In genomic region chr15:80744667-80745422, GRCm38 (mm10) we compare ENCODE assay signal across 23 mouse cellular contexts. TPM values are rescaled to one million over a fixed set of nuclear protein-coding genes. Genes with fewer than 3 reads are reported as not detected.
DNase-seq lines count a peak whose midpoint lies in the region; ATAC-seq lines count a peak whose summit lies in the region.
"Had no signal": no experiment of that assay in that cellular context is flagged by ENCODE, and none has a peak within 500 bp of the region (broad histone marks: within the 10 kb centered on the region; RNA-seq: fewer than 3 reads in every experiment).

No protein-coding gene starts in this region.

- intact Hi-C loops in heart, postnatal 14 days (cut with DNase I), result no loop called here

- no peak for ATAC-seq in heart, embryonic 11.5 days (replicated peaks; ENCODE audit: insufficient number of reproducible peaks, low FRiP score, low TSS enrichment)
- ATAC-seq in liver, embryonic 13.5 days (ENCODE audit: low read depth), result peak; percentile 75
- peak; percentile 56 for ATAC-seq in megakaryocyte-erythroid progenitor cell, adult 5-6 weeks (replicated peaks; ENCODE audit: low FRiP score, low TSS enrichment, poor library complexity, severe bottlenecking)
- ATAC-seq: activated CD4-positive, CD25-positive, alpha-beta regulatory T cell, adult 4 months; CD4-positive, CD25-positive, alpha-beta regulatory T cell, adult 4 months; forebrain, embryonic 14.5 days; intestine, postnatal 0 days had no signal

- no peak overlapping the region for H3K4me3 ChIP-seq in heart, embryonic 11.5 days (ENCODE audit: low read depth, low read length)
- no peak overlapping the region for H3K4me3 ChIP-seq in liver, embryonic 13.5 days (replicated peaks)
- H3K4me3 ChIP-seq: embryonic facial prominence, embryonic 15.5 days; hindbrain, embryonic 12.5 days; left cerebral cortex, adult 2 months; limb, embryonic 15.5 days; midbrain, embryonic 12.5 days had no signal

- H3K9ac ChIP-seq in heart, embryonic 11.5 days (ENCODE audit: low read depth, low read length), result no peak overlapping the region
- H3K9ac ChIP-seq in liver, embryonic 13.5 days, result 0 out of 2 replicates have a peak overlapping the region, but pooled peaks have one; percentile 14
- H3K9ac ChIP-seq: embryonic facial prominence, embryonic 15.5 days; hindbrain, embryonic 12.5 days; limb, embryonic 15.5 days; midbrain, embryonic 12.5 days had no signal

- H3K4me2 ChIP-seq in heart, embryonic 11.5 days, result peak overlapping the region; percentile 29
- peak overlapping the region; percentile 45 for H3K4me2 ChIP-seq in liver, embryonic 13.5 days
- H3K4me2 ChIP-seq: embryonic facial prominence, embryonic 15.5 days; hindbrain, embryonic 12.5 days; limb, embryonic 15.5 days; midbrain, embryonic 12.5 days had no signal

- no peaks in the 10 kb centered on the region for H3K9me3 ChIP-seq in heart, embryonic 11.5 days (replicated peaks; ENCODE audit: control insufficient read depth, low read length)
- no peaks in the 10 kb centered on the region for H3K9me3 ChIP-seq in liver, embryonic 13.5 days (replicated peaks)
- H3K9me3 ChIP-seq: embryonic facial prominence, embryonic 15.5 days; hindbrain, embryonic 12.5 days; limb, embryonic 15.5 days; midbrain, embryonic 12.5 days had no signal

- H3K36me3 ChIP-seq in heart, embryonic 11.5 days (ENCODE audit: control insufficient read depth, insufficient read depth, low read length), result no peaks in the 10 kb centered on the region
- no peaks in the 10 kb centered on the region for H3K36me3 ChIP-seq in liver, embryonic 13.5 days
- H3K36me3 ChIP-seq: hindbrain, embryonic 12.5 days; limb, embryonic 15.5 days; midbrain, embryonic 12.5 days had no signal

- no peak for DNase-seq in heart, postnatal 14 days
- peak; percentile 67 for DNase-seq in c-Kit-positive CD71-positive TER-119-negative erythroid progenitor cells, embryonic 14.5 days (ENCODE audit: low read depth)
- DNase-seq in liver, embryonic 13.5 days, result peak; percentile 48
- DNase-seq in lung, postnatal 10 days, result no peak
- DNase-seq in thymus, postnatal 14 days, result no peak
- DNase-seq: adrenal gland, adult 8-10 months; cerebellum, adult 9-10 months; gastrocnemius, postnatal 14 days; heart, postnatal 10 days; kidney, postnatal 4 days; layer of hippocampus, adult 9-11 months had no signal

- H3K4me1 ChIP-seq in heart, embryonic 11.5 days (ENCODE audit: control insufficient read depth, insufficient read depth, low read length), result no peaks in the 10 kb centered on the region
- peaks cover 79% of the 10 kb centered on the region for H3K4me1 ChIP-seq in liver, embryonic 13.5 days (replicated peaks)
- H3K4me1 ChIP-seq: embryonic facial prominence, embryonic 15.5 days; hindbrain, embryonic 12.5 days; limb, embryonic 15.5 days; midbrain, embryonic 12.5 days had no signal

- WGBS in heart, embryonic 11.5 days (ENCODE audit: insufficient replicate concordance), result 59% methylated on average over 3 of the region's 3 CpGs
- 18% methylated on average over 3 of the region's 3 CpGs for WGBS in liver, embryonic 13.5 days (ENCODE audit: insufficient replicate concordance)

- no peaks in the 10 kb centered on the region for H3K27me3 ChIP-seq in heart, embryonic 11.5 days (ENCODE audit: control insufficient read depth, insufficient read depth, low read length)
- no peaks in the 10 kb centered on the region for H3K27me3 ChIP-seq in liver, embryonic 13.5 days
- H3K27me3 ChIP-seq: embryonic facial prominence, embryonic 15.5 days; hindbrain, embryonic 12.5 days; limb, embryonic 15.5 days; midbrain, embryonic 12.5 days had no signal

- H3K27ac ChIP-seq in heart, embryonic 11.5 days (ENCODE audit: low read depth, low read length), result no peak overlapping the region
- H3K27ac ChIP-seq in liver, embryonic 13.5 days, result peak overlapping the region; percentile 20; the same call in 1 of the 2 replicates
- H3K27ac ChIP-seq: embryonic facial prominence, embryonic 15.5 days; hindbrain, embryonic 12.5 days; left cerebral cortex, adult 2 months; limb, embryonic 15.5 days; midbrain, embryonic 12.5 days; stomach, postnatal 0 days had no signal

RNA-seq across cellular contexts. Expression of gene Tnrc6b, which starts 33.7 kb away (rescaled TPM):
- 16.7 and 17.9 TPM in 2 replicates for polyA plus RNA-seq in heart, embryonic 11.5 days (2014; fragmentation: Nextera tagmentation; extraction: Ambion mirVana)
- total RNA-seq in heart, postnatal 14 days (2021), result 10 to 100 TPM; 55.4 to 56.4 TPM
- 18.7 and 23.6 TPM in 2 replicates for polyA plus RNA-seq in liver, embryonic 13.5 days (2015; fragmentation: Nextera tagmentation; extraction: Ambion mirVana)
- 79.3 and 89.0 TPM in 2 replicates for total RNA-seq in megakaryocyte-erythroid progenitor cell, adult 5-6 weeks (2014; fragmentation: Nextera tagmentation)
- 40.3 and 48.5 TPM in 2 replicates for total RNA-seq in megakaryocyte-erythroid progenitor cell, adult 5-6 weeks (2017)

Comparison
In these comparisons a context has a peak if more than half of its experiments do, and no peak if none do; other contexts are left out.
1. DNase-seq: peak in c-Kit-positive CD71-positive TER-119-negative erythroid progenitor cells, embryonic 14.5 days (single experiment) and liver, embryonic 13.5 days (single experiment); none in heart, postnatal 14 days (0 of 2), lung, postnatal 10 days (single experiment) and thymus, postnatal 14 days (single experiment).